Mouse (Mus musculus): ENCODE data around the gene Gm5460. TPM values are rescaled to one million over a fixed set of nuclear protein-coding genes. Genes with fewer than 3 reads are reported as not detected.

Gm5460 gene
- total and polyA plus RNA-seq, 2 experiments from 2014 or later: 0.05 TPM; not detected in 1

DNA sequence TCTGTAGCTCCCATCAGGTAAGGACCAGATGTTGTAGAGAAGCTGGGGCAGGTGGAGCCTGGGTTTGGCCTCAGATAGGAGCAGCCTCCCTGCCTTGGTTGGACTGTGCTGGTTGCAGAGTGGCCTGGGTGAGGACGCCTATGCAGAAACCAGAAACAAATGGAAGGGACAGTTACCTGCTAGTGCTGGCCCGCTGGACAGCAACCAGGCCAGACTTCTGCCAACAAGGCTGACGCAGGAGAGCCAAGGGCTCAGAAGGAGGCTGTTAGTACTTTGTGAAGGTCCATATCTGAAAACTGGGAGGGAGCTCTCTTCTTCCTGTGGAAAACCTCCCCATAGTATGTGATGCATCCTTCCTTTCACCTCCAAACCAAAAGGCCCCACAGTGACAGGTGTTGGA, 26.8 kb downstream of the Gm5460 start:
- WGBS: 37% methylated on average over 3 of the region's 3 CpGs
- H3K36me3 ChIP-seq (replicated peaks; ENCODE audit: control insufficient read depth, insufficient read depth, low read length): no peaks in the 10 kb centered on the region
- TF ChIP-seq EP300 (IDR thresholded peaks at IDR 0.05; ENCODE audit: low read depth) (no peak), CTCF (IDR thresholded peaks at IDR 0.05; ENCODE audit: low read depth) (no peak)
- no peak overlapping the region for H3K27ac ChIP-seq (ENCODE audit: low read depth)
- no peak overlapping the region for H3K4me3 ChIP-seq (ENCODE audit: low read depth, low read length)
- DNase-seq (ENCODE audit: low spot score) (no peak), ATAC-seq (ENCODE audit: insufficient read depth, low read depth) (no peak)
- no peaks in the 10 kb centered on the region for H3K4me1 ChIP-seq (ENCODE audit: control insufficient read depth, insufficient read depth)
- H3K27me3 ChIP-seq (ENCODE audit: control insufficient read depth, insufficient read depth, low read length): no peaks in the 10 kb centered on the region
- no peak overlapping the region for H3K9ac ChIP-seq (replicated peaks; ENCODE audit: low read depth, low read length)
- no peak overlapping the region for H3K4me2 ChIP-seq (ENCODE audit: low read depth, low read length)
- H3K9me3 ChIP-seq (replicated peaks; ENCODE audit: control insufficient read depth, low read length): no peaks in the 10 kb centered on the region

DNA sequence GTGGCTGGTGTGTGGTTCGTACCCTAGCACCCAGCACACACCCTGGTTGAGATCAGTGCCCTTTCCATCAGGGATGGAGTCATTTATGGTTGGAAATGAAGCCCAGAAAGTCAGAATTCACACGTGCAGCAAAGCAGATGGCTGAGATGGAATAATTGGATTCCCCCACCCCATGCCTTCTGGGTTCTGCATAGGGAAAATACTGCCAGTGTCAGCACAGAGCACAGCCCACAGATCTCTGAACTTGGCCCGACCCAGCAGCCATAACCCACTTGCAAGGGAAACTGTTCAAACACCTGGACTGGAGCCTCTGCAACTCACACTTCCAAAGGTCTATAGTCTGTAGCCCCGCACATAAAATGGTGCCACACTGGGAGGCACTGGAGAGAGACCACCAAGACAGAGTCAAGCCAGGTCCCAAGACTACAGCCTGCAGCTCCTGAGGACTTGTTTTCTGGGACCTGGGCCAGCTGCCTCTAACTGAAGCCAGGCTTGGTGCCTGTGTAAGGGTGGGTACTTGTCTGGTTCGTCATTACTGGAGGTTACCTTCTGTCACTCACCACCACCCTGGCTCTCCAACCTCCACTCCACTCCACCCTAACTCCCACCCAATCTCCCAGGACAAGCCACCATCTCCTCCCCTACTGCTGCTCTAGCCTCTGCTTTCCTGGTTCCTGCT, 33.7 kb downstream of the Gm5460 start:
- no peak overlapping the region for H3K4me2 ChIP-seq (ENCODE audit: low read depth, low read length)
- no peaks in the 10 kb centered on the region for H3K4me1 ChIP-seq (ENCODE audit: control insufficient read depth, insufficient read depth)
- H3K9ac ChIP-seq (replicated peaks; ENCODE audit: low read depth, low read length): no peak overlapping the region
- no peak overlapping the region for H3K4me3 ChIP-seq (ENCODE audit: low read depth, low read length)
- no peaks in the 10 kb centered on the region for H3K9me3 ChIP-seq (replicated peaks; ENCODE audit: control insufficient read depth, low read length)
- TF ChIP-seq EP300 (IDR thresholded peaks at IDR 0.05; ENCODE audit: low read depth): no peak
- TF ChIP-seq CTCF (IDR thresholded peaks at IDR 0.05; ENCODE audit: low read depth): no peak
- no peaks in the 10 kb centered on the region for H3K36me3 ChIP-seq (replicated peaks; ENCODE audit: control insufficient read depth, insufficient read depth, low read length)
- H3K27ac ChIP-seq (ENCODE audit: low read depth): no peak overlapping the region
- 60% methylated on average over 5 of the region's 5 CpGs for WGBS
- no peak for ATAC-seq (ENCODE audit: insufficient read depth, low read depth)
- no peaks in the 10 kb centered on the region for H3K27me3 ChIP-seq (ENCODE audit: control insufficient read depth, insufficient read depth, low read length)
- no peak for DNase-seq (ENCODE audit: low spot score)

DNA sequence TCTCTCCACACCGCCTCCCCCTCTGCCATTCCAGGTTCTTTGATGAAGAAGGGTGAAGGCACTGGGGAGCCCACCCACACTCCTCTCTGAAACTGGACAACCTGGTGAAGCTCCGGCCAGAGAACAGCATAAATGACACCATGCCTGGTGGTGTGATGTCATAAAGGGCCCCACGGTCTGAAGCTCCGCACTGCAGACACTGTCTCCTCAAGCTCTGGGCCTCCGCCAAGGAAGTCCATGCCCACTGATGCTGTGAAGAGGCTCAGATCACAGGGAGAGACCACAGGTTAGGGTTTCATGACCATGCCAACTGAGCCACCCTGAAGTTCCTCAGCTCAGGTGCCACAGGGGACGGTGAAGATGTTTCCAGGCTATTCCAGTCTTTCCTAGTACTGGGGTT, 36.0 kb downstream of the Gm5460 start, which contains the start of gene Antxrl:
Gene Antxrl, plus strand, starts transcription at position 192 of the 400 bp plus-strand sequence.
- H3K4me1 ChIP-seq (ENCODE audit: control insufficient read depth, insufficient read depth): no peaks in the 10 kb centered on the region
- H3K4me3 ChIP-seq (ENCODE audit: low read depth, low read length): no peak within 1 kb of the TSS
- no peaks in the 10 kb centered on the region for H3K27me3 ChIP-seq (ENCODE audit: control insufficient read depth, insufficient read depth, low read length)
- WGBS: 87% methylated on average over 6 of the region's 6 CpGs
- no peaks in the 10 kb centered on the region for H3K9me3 ChIP-seq (replicated peaks; ENCODE audit: control insufficient read depth, low read length)
- no peak for DNase-seq (ENCODE audit: low spot score)
- H3K27ac ChIP-seq (ENCODE audit: low read depth): no peak within 1 kb of the TSS
- no peak within 1 kb of the TSS for H3K4me2 ChIP-seq (ENCODE audit: low read depth, low read length)
- no peak for ATAC-seq (ENCODE audit: insufficient read depth, low read depth)
- no peak for TF ChIP-seq EP300 (IDR thresholded peaks at IDR 0.05; ENCODE audit: low read depth)
- no peak for TF ChIP-seq CTCF (IDR thresholded peaks at IDR 0.05; ENCODE audit: low read depth)
- no peaks in the 10 kb centered on the region for H3K36me3 ChIP-seq (replicated peaks; ENCODE audit: control insufficient read depth, insufficient read depth, low read length)
- H3K9ac ChIP-seq (replicated peaks; ENCODE audit: low read depth, low read length): no peak within 1 kb of the TSS

DNA sequence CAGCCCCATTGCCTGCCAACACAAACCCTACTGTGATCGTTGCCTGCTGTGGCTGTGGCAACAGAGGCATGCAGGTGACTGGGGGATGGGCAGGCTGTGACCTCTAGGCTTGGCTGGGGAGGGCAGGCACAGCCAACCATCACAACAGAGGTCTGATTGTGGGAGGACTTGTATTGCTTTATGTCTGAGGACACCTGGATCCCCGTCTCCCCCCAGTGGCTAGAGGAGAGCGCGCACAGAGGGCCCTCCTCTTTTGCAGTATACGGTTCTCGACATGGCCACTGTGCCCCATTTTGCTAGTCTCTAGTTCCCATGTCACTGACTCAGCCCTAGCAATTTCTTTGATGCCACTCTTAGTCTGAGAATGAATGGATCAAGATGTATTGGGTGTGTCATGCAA, 55.1 kb downstream of the Gm5460 start:
- no peaks in the 10 kb centered on the region for H3K36me3 ChIP-seq (replicated peaks; ENCODE audit: control insufficient read depth, insufficient read depth, low read length)
- no peak overlapping the region for H3K27ac ChIP-seq (ENCODE audit: low read depth)
- ATAC-seq (ENCODE audit: insufficient read depth, low read depth): no peak
- H3K4me1 ChIP-seq (ENCODE audit: control insufficient read depth, insufficient read depth): 0 out of 2 replicates have a peak, but pooled peaks cover 6% of the 10 kb centered on the region
- 66% methylated on average over 6 of the region's 6 CpGs for WGBS
- TF ChIP-seq CTCF (IDR thresholded peaks at IDR 0.05; ENCODE audit: low read depth) (peak; percentile 29), EP300 (IDR thresholded peaks at IDR 0.05; ENCODE audit: low read depth) (no peak)
- no peak overlapping the region for H3K4me3 ChIP-seq (ENCODE audit: low read depth, low read length)
- H3K4me2 ChIP-seq (ENCODE audit: low read depth, low read length): no peak overlapping the region
- no peaks in the 10 kb centered on the region for H3K9me3 ChIP-seq (replicated peaks; ENCODE audit: control insufficient read depth, low read length)
- no peaks in the 10 kb centered on the region for H3K27me3 ChIP-seq (ENCODE audit: control insufficient read depth, insufficient read depth, low read length)
- DNase-seq (ENCODE audit: low spot score): no peak
- no peak overlapping the region for H3K9ac ChIP-seq (replicated peaks; ENCODE audit: low read depth, low read length)

DNA sequence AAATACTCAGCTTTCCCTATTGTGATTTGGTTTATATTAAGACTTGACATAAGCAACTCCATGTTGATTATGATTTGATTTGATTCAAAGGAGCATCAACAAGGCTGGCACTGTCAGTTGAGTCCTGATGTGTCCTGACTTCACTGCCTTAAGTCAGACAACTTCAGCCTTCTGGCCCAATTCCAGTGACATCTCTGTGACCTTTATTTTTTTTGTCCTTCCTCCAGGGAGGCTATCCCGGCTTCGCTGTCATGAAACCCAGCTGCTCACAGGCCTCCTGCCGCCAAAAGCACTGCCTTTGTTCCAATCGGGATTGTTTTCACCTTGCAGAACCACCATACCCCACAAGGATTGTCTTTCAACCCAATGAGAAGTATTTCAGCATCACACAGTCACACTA, 58.8 kb downstream of the Gm5460 start:
- DNase-seq (ENCODE audit: low spot score) (no peak), ATAC-seq (ENCODE audit: insufficient read depth, low read depth) (no peak)
- Histone ChIP-seq H3K27me3 (ENCODE audit: control insufficient read depth, insufficient read depth, low read length) (no peaks in the 10 kb centered on the region), H3K27ac (ENCODE audit: low read depth) (no peak overlapping the region), H3K4me1 (ENCODE audit: control insufficient read depth, insufficient read depth) (0 out of 2 replicates have a peak, but pooled peaks cover 6% of the 10 kb centered on the region), H3K9me3 (replicated peaks; ENCODE audit: control insufficient read depth, low read length) (no peaks in the 10 kb centered on the region), H3K36me3 (replicated peaks; ENCODE audit: control insufficient read depth, insufficient read depth, low read length) (no peaks in the 10 kb centered on the region), H3K4me3 (ENCODE audit: low read depth, low read length) (no peak overlapping the region), H3K4me2 (ENCODE audit: low read depth, low read length) (no peak overlapping the region), H3K9ac (replicated peaks; ENCODE audit: low read depth, low read length) (no peak overlapping the region)
- 29% methylated on average over 4 of the region's 4 CpGs for WGBS
- TF ChIP-seq CTCF (IDR thresholded peaks at IDR 0.05; ENCODE audit: low read depth): no peak

DNA sequence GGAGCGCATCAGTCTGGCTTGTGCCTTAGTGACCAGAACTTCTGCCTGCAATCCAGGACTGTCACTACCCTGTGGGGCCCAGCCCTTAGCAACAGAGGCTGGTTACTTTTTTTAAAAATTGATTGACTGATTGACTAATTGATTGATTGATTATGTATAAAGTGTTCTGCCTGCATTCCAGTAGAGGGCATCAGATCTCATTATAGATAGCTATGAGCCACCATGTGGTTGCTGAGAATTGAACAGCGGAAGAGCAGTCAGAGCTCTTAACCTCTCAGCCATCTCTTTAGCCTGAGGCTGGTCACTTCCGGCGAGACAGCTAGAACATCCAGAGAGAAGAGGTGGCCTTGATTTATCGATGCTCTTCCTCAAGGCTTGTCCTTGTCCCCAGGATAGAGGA, 60.7 kb downstream of the Gm5460 start:
- Histone ChIP-seq H3K4me3 (ENCODE audit: low read depth, low read length) (no peak overlapping the region), H3K27me3 (ENCODE audit: control insufficient read depth, insufficient read depth, low read length) (no peaks in the 10 kb centered on the region), H3K4me1 (ENCODE audit: control insufficient read depth, insufficient read depth) (0 out of 2 replicates have a peak, but pooled peaks cover 6% of the 10 kb centered on the region), H3K9me3 (replicated peaks; ENCODE audit: control insufficient read depth, low read length) (no peaks in the 10 kb centered on the region), H3K36me3 (replicated peaks; ENCODE audit: control insufficient read depth, insufficient read depth, low read length) (no peaks in the 10 kb centered on the region), H3K4me2 (ENCODE audit: low read depth, low read length) (no peak overlapping the region), H3K27ac (ENCODE audit: low read depth) (no peak overlapping the region), H3K9ac (replicated peaks; ENCODE audit: low read depth, low read length) (no peak overlapping the region)
- DNase-seq (ENCODE audit: low spot score): no peak
- no peak for ATAC-seq (ENCODE audit: insufficient read depth, low read depth)
- 80% methylated on average over 5 of the region's 5 CpGs for WGBS
- TF ChIP-seq EP300 (IDR thresholded peaks at IDR 0.05; ENCODE audit: low read depth) (no peak), CTCF (IDR thresholded peaks at IDR 0.05; ENCODE audit: low read depth) (no peak)

Measured in heart, postnatal 0 days (tissue).